Mouse (Mus musculus) mesoderm, embryonic 11.5 days (tissue): ENCODE measurements around the gene Add1.
"Not testable (repeated sequence)": the region's sequence is repeated elsewhere in the genome, so short reads cannot be mapped to it uniquely, and the experiment has no call there.

Experiments used
- DNase-seq: peaks from one replicate; pipeline ENCODE4 v3.0.0-alpha.2; 2012; ENCODE audit warnings: low read depth, low spot score

Gene Add1

DNA sequence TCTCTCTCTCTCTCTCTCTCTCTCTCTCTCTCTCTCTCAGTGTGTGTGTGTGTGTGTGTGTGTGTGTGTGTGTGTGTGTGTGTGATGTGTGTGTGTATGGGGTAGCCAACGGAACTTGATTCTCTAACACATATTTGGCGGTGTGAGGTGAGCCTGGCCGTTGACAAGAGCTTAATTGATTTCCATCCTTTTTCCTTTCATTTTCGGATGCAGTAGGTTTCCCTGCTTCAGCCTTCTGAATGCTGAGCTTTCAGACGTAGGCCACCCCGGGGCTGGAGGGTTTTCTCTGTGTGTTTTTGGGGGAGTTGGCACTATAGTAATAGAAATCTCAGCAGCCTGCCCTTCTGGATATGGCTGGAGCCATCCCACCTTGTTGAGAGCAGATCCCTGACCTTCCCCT lies 23.2 kb upstream of the Add1 start:
- DNase-seq = no peak

DNA sequence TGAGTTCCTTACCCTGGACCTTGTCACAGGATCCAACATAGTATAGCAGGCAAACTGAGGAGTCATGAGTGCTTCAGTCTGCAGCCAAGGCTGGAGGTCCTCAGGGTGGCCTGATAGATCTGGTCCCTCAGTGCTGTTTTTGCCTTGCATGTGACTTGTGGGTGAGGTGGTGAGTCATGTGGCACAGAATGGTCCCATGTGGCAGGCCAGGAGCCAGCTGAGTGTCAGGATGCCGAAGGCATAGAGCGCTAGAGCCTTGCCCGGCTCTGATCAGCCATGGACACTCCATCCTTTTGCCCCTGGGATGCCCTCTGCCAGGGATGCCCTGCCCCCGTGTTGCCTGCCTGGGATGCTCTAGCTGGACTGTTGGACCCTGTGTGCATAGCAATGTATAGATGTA lies 21.6 kb upstream of the Add1 start:
- DNase-seq = no peak

DNA sequence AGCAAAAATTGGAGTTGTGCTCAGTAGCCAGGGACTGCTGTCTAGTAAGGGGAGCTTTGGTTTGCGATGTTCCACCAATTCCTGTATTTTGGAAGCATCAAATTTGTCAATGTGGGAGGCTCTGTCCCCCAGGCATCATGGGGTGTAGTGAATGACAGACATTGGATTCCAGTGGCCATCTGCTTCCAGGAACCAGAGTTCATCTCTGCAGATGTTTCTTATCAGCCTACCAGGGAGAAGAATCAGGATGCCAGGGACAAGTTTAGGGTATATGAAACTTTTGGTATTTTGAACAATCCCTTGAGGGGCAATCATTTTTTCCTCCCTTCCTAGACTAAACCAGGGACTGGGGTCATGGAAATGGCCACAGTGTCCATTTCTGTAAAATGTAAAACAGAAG lies 9.6 kb upstream of the Add1 start:
- no peak for DNase-seq

DNA sequence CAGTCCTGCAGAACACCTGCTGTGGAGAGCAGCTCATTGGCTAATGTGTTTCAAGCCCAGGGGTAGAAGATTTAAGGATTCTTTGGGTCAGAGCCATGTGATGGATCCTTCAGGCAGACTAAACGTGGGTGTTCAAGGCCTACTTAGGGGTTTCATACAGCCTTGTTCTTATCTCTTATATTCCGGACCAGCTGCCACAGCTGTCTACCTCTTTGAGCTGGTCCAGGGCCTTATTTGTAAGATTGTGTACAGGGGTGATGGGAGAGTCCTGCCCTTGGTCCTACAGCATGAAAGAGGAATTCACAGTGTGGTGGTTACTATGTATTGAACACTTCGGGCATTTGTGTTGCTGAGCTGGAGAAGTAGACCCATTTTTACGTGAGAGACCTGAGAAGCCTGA lies 9.2 kb upstream of the Add1 start:
- DNase-seq = no peak

DNA sequence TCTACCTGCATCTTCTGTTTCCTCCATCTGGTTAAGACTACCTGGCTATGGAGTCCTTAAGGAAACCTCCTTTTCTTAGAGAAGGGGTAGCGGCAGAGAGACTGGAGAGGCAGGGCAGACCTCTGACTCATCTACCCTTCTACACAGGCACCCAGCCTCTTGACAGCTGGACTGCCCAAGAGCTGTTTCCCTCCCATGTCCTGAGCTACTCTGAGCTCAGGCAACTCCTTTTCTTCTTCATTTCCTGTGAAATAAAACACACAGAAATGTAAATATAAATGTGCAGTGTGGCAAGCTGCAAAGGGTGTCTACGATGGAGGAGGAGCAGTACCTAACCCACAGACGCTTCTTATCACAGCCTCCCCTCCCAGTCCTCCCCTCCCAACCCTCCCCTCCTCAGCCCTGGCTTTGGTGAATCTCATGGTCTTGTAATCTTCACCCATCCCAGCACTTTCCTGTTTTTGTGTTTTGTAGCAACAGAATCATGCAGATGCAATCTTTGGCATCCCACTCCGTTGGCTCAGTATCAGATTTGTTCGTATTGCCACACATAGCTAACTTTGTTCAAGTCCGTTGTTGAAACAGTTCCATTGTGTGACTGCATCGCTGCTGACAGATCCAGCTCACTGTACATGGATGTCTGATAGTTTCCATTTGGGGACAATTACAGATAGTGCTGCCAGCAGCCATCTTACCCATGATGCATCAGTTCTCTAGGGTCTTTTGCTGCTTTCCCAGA lies 7.8 kb upstream of the Add1 start:
- no peak for DNase-seq

DNA sequence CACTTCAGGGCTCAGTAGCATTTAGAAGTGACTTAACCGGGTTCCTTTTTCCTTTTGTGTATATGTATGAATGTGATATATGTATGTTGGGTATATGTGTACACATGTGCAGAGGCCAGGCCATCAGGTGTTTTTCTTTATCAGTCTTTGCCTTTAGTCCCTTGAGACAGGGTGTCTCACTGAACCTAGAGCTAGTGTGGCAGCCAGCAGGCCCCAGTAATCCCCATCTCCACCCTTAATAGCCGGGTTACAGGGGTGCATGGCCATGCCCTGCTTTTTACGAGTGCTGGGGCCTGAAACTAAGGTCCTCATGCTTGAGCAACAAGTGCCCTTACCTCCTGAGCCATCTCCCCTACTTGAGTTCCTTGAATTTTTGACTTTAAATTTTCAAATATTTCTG lies 1.9 kb upstream of the Add1 start:
- no peak for DNase-seq

DNA sequence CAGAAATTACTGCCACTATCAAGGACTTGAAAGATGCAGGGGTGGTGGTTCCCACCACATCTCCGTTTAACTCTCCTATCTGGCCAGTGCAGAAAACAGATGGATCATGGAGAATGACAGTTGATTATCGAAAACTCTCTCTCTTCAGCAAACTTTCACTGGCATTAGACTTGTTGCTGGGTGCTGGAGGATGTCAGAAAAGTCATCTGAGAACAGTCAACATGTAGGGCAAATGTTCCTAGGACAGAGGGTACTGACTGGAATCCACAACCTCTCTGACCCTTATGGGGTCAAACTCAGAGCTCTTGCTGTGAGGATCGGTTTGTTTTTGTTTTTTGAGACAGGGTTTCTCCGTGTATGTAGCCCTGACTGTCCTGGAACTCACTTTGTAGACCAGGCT lies 896 bp upstream of the Add1 start:
- not testable (repeated sequence) for DNase-seq

DNA sequence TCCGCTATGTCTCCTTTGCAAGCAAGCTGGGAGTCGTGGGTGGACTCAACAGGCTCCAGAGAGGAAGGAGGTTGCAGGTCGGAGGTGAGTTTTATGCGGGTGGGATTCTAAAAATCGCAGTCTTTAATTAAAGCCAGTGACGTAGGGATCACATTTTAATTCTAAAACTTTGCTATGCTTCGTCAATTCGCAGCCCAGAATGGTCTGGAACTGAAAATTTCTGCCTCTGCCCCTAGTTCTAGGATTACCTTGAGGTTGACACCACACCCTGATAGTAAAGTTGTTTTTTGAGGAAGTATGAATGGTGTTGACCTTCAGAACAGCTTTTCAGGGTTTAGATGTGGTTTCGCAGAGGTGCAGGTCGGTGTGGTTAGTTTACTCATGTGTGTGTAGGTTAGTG lies 1.3 kb downstream of the Add1 start:
- DNase-seq = no peak

DNA sequence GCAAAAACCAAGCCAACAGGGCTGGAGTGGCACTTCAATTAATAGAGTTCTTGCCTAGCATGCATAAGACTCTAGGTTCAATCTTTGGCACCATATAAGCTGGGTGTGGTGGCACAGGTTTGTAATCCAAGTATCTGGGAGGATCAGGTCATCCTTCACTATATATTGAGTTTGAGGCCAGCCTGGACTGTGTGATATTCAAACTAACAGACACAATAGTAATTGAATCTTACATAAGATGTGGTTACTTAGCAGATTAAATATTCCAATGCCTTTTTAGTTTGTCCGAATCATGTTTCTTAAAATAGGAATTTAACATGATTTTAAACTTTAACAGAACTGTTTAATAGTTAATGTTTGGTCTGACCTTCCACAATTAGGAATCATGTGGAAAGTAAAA lies 2.8 kb downstream of the Add1 start:
- no peak for DNase-seq

DNA sequence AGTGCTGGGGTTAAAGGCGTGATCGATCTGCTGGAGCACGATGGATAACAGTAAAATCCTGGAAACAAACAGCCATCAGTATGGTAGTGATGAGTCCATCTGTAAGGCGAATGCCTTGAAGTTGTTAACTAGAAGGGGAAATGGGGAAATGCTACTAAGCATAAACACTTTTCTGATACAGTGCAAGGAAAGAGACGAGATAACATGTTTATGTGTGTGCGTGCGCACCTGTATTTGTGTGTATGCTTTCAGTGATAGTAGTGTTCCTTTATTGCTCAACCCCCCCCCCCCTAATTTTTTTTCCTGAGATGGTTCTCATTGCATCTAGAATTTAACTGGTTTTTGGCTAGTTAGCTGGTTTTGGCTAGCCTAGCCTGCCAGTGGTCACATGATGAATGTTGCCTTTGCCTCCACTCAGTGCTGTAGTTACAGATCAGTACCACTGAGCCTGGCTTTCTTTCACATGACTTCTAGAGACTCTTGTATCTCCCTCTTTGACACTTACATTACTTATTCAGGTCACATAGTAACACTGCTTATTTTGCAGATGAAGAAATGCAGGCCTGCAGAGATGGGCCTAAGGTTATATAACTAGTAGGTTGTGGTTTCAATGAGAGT lies 4.7 kb downstream of the Add1 start:
- no peak for DNase-seq

DNA sequence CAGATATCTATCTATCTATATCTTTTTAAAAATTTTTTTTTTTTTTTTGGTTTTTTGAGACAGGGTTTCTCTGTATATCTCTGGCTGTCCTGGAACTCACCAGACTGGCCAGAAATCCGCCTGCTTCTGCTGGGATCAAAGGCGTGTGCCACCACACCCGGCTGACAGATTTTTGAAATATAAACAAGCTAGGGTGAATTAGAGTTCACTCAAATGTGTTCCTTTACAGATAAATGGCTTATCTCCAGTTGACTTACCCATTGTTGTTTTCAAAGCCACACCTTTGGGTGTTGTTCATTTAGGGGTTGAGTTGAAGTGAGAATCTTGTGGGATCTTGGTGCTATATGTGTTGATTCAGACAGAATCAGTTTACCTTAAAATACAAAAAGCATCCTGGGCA lies 5.9 kb downstream of the Add1 start:
- no peak for DNase-seq

DNA sequence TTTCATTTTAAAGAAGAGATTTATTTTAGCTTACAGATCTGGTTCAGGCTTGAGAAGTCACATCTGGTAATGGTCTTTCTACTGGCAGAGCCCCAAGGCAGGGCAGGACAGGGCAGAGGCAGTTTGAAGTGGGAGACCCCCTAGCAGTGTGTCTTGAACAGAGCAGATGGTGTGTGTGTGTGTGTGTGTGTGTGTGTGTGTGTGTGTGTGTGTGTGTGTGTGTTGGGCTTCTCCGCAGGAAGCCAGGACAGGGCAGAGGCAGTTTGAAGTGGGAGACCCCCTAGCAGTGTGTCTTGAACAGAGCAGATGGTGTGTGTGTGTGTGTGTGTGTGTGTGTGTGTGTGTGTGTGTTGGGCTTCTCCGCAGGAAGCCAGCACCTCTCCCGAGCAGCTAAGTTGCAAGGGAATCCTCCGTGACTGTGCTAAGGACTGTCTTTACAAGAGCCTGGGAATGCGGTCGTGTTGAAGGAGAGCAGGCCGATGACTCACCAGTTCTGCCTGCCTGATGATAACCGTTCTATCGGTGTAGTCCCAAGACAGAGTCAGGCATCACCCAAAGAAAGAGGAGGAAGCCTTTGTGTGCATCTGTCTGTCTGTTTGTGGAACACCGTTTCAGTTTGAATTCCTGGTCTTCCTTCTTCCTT lies 8.3 kb downstream of the Add1 start:
- DNase-seq = peak; percentile 21

DNA sequence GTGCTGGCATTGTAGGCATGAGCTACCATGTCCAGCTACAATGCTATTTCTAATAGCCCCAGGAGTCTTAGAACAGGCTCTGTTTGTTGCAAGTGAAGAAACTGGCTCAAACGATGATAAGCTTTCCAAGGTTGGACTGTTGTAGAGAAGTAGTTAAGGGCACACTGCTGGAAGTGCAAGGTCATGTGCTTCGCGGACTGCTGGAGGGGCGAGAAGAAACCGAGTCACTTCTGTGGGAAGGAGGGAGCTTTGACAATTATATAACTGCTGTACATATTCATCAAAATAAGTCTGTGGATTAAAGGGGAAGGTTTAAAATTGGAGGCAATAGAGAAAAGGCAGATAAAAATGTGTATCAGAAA lies 8.8 kb downstream of the Add1 start:
- DNase-seq = no peak

DNA sequence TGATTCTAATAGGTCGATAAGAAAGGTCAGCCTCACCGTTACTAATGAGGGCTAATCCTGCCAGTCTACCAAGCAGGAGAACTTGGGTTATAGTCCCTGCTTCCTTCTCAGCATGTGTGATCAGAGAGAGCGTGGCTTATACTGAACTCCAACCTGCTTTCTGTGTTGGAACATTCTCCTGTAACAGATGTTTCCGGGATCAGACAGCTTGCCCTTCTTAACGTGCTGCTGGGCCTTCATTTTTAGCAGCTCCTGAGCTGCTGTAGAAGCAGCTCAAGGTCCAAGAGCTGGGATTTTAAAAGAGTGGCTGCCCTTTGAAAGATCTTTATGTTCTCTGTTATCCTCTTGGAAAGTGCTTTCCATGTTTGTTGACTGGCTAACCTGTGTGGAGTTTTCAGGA lies 11.8 kb downstream of the Add1 start:
- no peak for DNase-seq

DNA sequence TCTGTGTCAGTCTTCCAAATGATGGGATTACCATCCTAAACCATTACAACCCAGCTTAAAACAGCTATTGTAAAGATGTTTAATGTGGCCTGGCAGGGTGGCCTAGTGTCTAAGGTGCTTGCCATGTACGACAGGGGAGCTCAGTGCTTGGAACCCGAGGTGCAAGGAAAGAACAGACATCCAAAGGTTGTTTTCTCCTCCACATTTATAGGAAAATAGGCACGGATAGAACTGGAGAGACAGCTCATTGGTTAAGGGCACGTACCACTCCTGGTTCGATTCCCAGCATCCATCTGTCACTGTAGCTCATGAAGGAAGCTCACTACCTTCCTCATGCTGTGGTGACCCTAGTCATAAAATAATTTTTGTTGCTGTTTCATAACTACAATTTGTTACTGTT lies 14.4 kb downstream of the Add1 start:
- DNase-seq = no peak

DNA sequence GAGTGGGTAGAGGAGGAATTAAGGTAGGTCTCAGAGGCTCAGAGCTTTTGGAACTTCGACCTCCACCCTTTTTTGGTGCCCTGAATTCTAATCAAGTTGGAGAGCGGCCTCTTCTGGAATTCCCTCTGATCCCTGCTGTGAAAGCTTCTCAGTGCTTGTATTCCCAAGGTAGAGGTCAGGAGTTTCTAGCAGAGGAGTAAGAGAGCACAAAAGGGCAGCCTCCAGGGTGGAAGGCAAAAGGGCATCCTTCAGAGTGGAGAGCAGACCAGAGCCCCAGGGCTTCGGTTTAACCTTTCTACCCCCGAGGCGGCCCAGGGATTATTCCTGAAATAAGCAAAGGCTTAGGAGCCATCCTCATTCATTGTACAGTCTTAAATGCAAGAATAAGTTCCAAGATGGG lies 16.6 kb downstream of the Add1 start:
- no peak for DNase-seq

DNA sequence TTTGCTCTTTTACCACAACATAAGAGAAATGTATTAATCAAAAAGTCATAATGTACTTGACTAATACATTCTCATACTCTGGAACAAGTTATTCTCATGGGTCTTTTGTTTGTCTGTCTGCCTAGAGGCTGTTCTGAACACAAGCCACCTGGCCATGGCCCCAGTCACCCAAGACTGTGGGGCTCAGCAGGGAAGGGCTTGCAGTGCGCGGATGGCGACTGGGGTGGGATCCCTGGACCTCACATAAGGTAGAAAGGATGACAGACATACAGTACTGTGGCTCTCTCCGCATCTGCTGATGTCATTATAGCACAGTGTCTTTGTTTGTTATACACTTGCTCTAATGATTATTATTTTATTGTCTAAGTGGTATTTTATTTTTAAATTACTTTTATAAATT lies 17.2 kb downstream of the Add1 start:
- no peak for DNase-seq

DNA sequence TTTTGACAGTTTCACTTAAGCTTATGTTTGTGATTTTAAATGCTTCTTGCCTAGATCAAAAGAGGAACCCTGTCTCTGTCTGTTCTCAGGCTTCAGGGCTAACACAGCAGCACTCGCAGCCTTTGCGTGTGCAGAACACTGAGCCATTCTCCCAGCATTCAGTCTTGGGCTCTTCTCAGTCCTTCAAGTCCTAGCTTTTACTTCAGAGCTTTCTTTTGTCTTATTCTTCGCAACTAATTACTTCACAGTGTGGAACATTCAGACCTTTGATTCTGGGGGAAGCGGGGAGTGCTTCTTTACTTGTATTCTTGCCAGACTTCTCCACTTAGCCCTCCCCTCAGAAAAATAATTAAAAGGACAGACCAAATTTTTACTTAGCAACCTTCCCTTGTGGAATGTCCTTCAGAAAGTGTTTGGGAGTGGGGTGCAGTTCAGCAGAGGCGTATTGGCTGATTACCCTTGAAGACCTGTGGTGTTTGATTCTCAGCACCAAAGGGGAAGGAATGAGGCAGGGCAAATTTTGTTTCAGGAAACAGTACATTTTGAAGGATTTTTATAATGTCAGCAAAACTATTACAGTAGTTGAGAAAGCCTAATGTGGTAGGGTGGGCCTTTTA lies 18.0 kb downstream of the Add1 start:
- DNase-seq = no peak

DNA sequence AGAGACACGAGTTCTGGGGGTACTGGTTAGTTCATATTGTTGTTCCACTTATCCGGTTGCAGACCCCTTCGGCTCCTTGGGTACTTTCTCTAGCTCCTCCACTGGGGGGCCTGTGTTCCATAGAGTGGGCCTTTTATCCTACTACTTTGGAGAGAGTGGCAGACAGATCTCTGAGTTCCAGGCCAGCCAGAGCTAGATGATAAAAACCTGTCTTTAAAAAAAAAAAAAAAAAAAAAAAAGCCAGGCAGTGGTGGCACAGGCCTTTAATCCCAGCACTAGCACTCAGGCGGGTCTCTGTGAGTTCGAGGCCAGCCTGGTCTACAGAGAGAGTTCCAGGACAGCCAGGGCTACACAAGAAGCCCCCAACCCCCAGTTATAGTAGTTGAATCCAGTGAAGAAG lies 18.8 kb downstream of the Add1 start:
- DNase-seq = not testable (repeated sequence)

DNA sequence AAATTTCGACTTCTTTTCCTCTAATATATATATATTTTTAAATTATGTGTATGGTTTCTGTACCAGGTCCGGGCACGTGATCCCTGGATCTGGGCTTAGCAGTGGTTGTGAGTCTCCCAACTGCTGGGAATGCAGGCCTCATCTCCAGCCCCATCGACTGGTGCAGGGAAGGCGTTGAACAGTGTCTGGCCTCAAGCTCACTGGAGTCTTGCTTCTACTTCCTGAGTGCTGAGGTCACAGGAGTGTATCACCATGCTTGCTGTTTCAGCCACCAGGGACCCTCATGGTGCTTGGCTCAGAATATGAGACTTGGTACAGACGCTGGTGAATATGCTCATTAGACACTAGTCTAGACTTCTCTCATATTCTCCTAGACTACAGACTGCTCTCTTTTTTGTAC lies 19.2 kb downstream of the Add1 start:
- no peak for DNase-seq

DNA sequence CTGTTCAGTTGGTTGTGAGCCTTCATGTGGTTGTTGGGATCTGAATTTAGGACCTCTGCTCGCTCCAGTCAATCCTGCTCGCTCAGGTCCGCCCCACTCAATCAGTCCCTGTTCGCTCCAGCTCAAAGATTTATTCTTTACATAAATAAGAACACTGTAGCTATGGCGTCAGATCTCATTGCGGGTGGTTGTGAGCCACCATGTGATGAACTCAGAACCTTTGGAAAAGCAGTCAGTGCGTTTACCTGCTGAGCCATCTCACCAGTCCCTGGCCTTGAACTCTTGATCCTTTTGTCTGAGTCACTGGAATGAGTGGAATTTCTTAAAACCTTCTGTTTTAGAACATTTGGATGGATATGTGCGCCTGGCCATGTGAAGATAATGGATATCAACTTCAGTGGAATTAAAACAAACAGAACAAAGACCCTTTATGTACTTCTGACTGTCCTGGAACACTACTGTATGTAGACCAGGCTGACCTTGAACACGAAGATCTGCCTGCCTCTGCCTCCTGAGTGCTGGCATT lies 19.8 kb downstream of the Add1 start:
- no peak for DNase-seq

DNA sequence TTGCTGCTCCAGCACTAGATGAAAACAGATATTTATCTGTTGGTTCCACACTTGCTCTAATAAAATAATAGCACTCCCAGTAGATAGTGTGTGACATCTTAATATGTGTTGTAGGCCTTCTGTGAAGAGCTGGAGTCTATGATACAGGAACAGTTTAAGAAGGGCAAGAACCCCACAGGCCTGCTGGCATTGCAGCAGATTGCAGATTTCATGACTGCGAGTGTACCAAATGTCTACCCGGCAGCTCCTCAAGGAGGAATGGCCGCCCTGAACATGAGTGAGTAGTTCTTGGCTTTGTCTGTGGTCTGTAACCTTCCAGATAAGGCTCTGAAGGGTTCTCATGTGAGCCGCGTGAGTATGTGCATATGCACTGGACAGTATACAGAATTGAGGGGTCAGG lies 31.1 kb downstream of the Add1 start:
- no peak for DNase-seq
